Mouse (Mus musculus) ES-CJ7 (cell line): ENCODE measurements at regions not wholly inside any gene's neighbourhood (a gene's known extent, or its start where the extent isn't known, plus 50 kb on each side); places are given as distances from the start of the nearest gene placed in this dataset.

Experiments used
- DNase-seq: peaks from one replicate; pipeline ENCODE4 v3.0.0; 2011; ENCODE audit warnings: low read depth, low spot score

DNA sequence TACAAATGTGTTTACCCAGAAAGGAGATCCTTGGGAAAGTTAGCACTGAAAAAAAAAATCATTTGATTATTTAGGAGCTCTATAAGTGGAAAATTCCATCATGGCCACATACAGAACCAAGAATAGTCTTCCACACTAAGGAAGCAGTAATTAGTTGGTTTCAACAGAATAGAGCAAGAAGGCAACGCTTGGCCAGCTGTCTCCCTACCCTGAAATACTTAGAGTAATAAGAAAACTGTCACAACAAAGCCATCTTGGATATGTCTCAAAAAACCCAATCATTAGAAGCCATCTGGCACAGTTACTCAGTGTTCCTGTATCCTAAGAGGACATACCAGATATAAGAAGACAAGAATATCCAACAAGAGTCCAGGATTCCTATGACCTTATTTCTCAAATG, 888.5 kb downstream of the Dpp10 start:
- no peak for DNase-seq

DNA sequence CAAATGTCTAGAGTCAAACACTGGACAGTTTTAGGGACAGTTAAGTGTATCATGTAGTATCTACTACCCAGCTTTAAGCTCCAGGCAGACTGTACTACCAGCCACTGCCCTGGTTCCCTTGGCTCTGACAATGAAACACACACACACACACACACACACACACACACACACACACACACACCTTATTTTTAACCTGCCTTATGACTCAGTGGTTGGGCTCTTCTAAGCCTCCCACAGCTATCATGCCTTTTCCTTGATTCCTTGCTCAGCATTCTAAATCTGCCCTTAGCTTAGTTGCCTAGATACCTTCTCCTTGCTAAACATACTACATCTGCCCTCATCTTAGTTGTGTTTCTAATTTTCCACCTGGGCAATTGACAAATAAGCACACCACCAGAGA, 890.8 kb downstream of the Dpp10 start:
- no peak for DNase-seq

DNA sequence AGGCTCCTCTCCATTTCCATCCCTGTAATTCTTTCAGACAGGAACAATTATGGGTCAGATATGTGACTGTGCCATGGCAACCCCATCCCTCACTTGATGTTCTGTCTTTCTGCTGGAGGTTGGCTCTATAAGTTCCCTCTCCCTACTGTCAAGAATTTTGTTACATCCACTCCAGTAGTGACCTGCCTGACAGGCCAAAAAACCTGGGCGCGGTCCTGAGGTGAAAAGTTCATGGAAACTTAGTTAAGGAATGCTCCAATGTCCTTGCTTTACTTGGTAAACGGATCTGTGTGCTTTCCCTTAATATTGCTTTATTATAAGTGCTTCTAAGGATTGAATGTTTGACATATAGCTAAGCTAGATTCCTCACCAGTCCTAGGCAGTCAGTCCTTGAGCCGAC, 911.5 kb downstream of the Dpp10 start:
- peak; percentile 28 for DNase-seq
